Mouse (Mus musculus) cortical plate, adult 2 months (tissue): ENCODE measurements around the gene Dlg4.

Experiments used
- CTCF ChIP-seq: fragments of 200-500 bp; IDR thresholded peaks from 2 replicates; pipeline ENCODE4 v1.5.1; 2011; ENCODE audit warnings: mild to moderate bottlenecking, control low read depth, low read length; ENCODE audit not compliant: insufficient read depth; ENCODE audit errors: extremely low read depth
- POLR2A ChIP-seq: fragments of 200-500 bp; IDR thresholded peaks from 2 replicates; pipeline ENCODE4 v1.6.1; 2011; ENCODE audit warnings: mild to moderate bottlenecking, low read length, control low read depth; ENCODE audit not compliant: insufficient read depth; ENCODE audit errors: extremely low read depth

DNA sequence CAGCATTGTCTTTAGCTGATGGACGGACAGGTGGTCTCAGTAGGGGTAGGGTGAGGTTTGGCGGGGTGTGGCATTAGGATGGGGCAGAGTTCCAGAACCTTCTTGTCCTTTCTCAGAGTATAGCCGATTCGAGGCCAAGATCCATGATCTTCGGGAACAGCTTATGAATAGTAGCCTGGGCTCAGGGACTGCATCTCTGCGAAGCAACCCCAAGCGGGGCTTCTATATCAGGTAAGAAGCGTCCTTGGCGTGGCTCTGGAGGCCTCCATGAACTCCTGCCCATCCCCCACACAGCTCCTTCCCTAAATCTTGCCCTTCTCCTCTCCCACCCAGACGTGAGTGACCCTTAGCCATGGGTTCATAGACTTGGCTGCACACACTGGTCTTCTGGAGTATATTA is 22.9 kb downstream of the Dlg4 start:
- TF ChIP-seq CTCF: no peak
- no peak for TF ChIP-seq POLR2A
